Mouse (Mus musculus) fibroblast of lung, adult 2 months (primary cell): ENCODE measurements at regions not wholly inside any gene's neighbourhood (a gene's known extent, or its start where the extent isn't known, plus 50 kb on each side); places are given as distances from the start of the nearest gene placed in this dataset.

ENCODE experiments used
- DNase-seq: peaks from one replicate; pipeline ENCODE4 v3.0.0-alpha.2; 2011; ENCODE audit warnings: low read depth

DNA sequence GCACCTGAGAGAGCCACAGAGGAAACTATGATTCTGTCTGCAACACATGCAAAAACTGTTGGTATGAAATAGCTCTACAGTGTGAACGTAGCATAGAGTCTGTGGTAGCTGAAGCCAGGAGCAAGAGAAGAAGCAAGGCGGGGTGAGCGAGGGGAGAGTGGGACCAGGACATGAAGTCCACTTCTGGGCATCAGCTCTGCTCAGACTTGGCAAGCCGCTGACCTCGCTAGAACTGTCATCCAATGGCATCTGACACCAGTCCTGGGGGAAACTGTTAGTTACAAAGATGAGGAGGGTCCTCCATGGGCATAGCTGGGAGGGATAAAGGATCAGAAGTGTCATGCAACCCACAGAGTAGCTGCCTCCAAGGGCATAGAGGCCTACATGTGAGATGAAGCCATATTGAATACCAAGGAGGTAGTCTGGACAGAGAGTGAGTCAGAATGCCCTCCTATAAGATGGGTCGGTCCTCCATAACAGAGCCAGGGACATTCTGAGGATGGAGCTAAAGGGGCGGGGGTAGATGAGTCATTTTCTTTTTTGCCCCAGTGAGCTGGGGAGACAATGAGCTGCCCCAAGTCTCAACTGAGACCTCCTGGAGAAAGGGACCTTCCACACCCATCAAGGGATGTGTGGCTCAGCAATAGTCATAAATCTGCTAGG lies 102.0 kb downstream of the 1810010D01Rik start:
- no peak for DNase-seq

DNA sequence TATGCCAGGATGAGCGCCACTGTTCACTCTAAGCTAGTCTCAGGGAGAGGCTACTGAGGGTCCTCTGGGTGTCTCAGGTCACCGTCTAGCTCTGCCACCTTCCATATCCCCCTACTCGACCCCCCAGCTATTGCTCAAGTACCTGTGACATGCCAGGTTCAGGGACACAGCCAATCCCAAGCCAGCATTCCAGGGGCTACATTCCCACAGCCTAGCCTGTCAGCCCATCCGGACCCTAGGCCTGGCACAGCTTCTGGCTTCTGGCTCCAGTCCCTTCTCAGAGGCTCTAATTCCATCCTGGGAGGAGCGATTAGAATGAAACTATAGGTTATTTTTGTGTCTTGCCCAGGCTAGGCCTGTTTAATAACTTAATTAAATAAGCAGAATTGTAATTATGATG lies 105.2 kb downstream of the 1810010D01Rik start:
- no peak for DNase-seq

DNA sequence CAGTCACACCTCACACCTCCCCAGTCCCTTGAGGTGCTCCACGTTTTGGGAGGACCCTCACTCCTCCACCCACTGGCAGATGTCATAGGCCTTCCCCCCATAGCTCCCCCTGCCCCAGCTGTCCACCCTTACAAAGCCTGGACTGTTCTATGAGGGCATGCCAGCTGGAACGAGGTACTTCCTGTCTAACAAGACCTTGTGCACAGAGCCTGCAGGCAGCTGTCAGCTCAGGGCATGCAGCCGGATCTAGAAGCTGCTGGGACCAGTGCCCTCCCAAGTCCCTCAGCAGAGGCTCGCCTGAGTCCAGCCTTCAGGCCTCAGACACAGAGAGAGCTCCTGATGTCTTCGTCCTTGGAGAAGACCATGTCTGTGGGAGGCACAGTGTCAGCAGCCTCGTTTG lies 105.7 kb downstream of the 1810010D01Rik start:
- no peak for DNase-seq

DNA sequence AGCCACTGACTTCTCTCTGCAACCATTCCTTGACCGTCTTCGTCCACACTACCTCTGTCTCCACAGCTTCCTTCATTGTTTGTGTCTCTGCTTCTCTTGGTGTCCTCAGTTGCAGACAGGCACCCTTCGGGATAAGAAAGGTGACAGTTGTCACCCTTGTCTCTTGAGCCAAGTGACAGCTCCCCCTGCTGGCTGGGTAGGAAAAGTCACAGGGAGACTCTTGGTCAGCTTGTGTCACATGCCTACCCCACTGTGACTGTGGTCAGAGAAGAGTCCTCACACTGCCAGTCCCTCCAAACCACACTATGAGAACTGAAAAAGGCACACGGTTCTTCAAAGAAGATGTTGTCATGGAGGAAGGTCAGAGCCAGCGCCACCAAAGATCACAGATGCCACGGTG lies 109.6 kb downstream of the 1810010D01Rik start:
- DNase-seq = no peak

DNA sequence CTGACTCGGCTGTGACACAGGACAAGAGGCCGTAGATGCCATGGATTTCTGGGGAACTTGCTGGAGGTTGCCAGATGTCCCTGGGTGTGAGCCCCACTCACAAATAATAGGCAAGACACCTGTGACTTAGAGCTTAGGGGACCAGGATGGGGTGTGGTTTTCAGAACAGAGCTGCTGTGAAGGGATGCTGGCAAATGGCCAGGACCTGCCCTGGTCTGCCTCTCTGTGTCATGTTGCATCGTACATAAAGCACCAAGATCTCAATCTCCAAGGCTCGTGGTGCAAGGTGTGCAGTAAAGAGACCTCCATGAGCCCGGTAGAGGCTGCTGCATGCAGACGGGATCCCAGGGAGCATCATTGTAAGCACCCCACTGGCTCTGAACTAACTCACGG lies 113.8 kb downstream of the 1810010D01Rik start:
- DNase-seq = no peak

DNA sequence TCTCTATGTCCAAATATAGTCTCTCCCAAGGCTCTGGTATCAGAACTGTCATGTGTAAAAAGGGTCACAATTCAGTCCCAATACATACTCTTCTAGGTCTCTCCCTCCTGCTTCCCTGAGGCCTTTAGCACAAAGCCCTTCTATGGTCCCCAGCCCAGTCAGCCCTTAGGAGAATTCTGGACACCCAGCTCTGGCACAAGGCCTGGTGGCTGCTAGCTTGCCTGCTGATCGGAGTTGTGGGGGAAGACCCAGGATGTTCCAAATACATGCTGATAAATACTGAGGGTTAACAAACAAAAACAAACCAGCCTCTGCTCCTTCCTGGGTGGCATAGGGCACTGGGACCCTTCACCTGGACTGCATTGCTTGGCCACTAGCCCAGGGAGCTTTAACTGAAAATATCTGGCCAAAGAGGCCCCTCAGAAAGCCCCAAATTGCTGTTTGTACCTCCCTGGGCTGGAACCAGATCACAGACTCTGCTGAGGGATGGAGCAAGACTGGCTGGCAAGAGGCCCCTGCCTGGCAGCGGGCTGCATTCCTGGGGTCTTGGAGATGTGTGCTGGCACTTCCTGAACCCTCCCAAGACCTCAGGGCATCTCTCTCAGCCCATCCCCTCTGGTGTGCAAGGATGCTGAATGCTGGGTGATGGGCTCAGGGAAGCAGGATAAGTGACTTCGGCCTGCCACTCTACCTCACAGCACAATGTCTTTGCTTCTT lies 114.3 kb downstream of the 1810010D01Rik start:
- DNase-seq = no peak

DNA sequence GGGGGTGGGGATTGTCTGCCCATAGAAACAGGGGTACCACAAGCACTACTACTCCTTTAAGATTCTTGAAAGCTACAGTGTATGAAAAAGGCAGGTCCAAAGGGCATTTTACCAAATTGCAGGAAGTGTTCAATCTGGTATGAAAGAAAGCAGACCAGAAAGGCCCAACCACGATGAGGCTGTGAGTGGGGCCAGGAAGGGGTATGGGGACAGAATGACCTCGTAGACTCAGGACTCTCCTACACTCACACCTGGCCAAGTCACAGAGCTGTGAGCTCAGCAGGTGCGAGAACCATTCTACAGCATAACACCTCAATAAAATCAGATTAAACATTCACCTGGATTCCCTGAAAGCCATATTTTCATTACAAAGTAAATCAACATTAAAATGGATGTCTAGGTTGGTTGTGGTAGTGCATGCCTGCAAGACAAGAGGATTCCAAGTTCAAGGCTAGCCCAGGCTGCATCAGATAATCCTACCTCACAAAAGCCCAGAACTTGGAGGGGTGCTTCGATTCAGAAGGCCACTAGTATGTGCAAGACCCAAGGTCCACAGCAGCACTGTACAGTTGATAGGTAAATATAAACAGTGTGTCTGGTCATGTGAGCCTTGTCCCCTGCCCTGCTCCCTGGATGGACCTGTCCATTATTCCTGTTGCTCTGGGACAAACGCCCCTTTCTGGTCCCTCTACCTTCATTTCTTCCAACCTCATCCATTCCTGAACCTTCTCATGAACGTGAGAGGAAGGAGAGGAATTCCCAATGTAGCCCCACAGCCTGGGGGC lies 115.3 kb downstream of the 1810010D01Rik start:
- DNase-seq = no peak

DNA sequence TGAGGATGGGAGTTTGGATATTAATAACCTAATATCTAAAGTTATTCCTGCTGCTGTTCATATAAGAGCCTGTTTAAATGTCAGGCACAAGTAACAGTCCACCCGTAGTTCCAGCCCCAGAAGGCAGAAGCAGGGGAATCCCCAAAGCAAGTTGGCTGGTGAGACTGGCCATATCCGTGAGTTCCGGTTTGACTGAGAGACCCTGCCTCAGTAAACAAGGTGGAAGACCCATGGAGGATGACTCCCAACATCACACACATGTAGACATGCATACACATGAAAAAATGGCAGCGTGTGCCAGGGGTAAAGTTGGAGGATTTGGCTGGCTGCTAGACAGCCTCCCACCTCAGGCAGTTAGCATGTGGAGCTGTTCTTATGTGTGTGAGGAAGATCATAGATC lies 117.1 kb downstream of the 1810010D01Rik start:
- DNase-seq = no peak

DNA sequence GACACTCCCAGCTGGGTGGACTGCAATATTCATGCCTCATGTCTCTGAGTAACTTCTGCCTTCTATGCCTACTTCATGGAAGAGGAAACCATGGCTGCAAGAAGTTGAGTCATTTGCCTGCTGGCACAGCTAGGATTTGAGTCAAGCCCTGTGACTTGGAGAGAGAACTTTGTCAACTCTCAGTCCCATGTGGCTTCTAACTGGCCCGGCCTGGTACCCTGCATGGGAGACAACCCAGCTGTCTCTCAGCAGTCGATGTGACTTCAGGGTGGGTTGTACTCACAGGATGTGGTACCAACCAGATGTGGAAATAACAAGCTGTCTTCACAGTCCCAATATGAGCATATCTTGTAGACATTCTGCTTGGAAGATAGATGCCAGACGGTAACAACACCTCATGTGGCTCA lies 118.6 kb downstream of the 1810010D01Rik start:
- no peak for DNase-seq

DNA sequence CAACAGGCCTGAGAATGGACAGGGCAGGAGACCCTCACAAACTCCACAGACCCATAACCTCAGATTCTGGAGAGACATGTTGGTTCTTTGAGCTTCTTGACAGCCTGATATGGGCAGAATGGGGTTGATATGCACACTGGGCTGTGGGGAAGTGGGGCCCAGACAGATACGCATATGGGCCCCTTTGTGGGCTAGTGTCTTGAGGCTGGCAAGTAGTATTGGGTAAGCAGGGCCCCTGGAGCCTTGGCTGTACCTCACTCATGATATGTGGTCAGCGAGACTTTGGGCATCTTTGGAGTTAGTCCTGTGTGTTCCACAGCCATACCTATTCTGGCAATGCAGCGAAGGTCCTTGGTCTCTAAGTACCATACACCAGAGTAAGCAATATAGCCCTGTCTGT lies 119.3 kb downstream of the 1810010D01Rik start:
- DNase-seq = no peak

DNA sequence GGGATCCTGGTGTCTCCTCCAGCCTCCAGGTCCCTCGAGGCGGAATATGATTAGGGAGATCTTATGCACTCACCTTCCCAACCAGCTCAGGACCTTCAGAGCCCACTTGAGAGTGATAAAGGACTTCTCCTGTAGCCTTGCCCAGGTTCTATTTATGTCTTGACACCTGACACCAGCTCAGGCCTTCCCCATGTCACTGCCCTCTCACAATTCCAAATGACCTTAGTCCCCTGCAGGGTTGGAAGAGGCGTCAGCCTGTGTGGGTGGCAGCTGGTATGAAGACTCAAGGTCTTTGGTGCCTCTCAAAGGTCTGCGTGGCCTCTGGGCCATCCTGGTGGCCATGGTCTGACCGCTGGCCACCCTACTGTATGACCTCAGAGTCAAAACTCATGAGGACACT lies 120.1 kb downstream of the 1810010D01Rik start:
- no peak for DNase-seq

DNA sequence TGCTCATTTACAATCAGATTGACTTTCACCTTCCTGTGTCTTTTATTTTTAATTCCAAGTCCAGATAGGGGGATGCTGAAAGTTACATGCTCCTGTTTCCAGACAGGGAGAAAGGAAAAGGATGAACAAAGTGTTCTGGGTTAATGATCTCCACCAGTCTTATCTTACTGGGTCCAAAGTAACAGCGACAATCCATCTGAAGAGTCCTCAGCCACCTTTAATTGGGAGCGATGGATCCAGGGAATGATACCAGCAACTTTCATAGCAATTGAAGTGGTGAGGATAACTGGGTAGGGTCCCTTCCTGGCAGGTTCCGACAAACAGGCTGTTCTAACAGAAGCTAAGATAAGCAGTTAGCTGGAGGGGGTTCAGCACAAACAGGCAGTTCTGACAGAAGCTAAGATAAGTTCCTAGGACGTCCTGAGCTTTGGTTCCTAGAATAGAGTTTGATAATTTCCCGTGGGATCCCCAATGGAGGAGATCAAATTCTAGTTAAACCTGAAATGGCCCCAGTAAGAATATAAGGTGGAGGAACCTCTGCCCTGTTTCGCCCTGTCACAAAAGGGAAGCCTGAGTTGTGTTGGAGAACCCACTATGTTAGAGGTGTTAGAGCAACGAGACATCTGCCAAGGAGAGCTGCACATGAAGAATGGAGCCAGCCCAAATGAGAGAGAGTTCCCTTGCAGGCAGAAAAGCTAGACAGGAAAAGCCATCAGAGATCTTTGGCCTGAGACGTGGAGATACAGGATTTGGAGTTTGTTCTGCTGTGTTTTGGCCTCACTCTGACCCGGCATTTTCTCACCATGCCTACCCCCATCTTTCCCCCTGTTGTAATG lies 124.8 kb downstream of the 1810010D01Rik start:
- DNase-seq = no peak

DNA sequence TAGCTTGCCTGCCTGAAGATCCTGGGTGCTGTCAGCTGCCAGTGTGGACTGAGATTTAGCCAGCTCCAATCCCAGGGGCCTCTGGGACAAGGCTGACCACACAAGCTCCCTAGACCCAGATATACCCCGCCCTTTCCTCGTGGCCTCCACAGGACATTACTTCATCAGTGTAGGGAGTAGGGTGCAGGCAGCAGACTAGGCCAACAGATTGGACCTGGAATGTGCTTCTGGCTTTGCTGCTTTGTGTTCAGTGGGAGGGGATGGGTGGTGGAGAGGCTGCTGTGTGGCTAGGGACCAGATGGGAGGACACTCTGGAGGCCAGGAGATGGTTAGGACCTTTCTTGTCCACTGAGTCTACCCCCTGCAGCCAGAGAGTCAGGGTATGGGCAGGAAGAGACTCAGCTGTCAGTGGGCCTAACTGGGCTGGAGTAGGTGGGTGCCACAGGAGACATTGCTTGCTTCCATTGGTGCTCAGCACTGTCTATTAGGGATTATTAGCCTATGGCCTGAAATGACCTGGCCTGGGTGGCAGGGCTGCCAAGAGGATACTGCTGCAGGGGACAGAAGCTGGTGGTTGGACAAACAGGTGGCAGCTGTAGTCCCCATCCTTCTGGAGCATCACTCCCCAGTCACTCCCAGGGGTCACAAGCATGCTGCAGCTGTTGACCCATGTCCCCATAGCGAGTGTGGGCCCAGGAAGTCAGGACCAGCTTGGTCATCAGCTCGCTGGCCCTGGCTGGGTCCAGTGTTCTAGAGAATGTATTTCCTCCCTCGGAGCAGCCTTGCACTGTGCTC lies 132.5 kb upstream of the Ccnd1 start:
- DNase-seq = no peak

DNA sequence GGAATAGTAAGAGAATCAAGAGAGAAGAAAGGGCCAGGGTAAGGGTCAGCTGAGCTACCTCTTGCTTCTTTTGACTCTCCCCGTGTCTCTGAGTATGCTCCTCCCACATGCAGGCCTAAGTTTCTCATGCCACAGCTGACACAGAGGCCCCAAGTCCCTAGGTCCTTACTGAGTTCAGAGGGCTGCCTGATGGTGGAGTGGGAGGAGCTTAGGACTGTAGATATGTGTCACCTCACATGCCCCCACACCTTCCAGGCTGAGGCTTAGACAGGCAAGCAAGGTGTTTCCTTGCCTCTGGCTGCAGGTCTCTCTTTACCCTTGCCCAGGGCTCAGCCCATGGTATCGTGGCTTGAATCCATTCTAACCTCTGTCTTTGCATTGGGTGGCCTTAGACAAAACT lies 131.8 kb upstream of the Ccnd1 start:
- DNase-seq = no peak

DNA sequence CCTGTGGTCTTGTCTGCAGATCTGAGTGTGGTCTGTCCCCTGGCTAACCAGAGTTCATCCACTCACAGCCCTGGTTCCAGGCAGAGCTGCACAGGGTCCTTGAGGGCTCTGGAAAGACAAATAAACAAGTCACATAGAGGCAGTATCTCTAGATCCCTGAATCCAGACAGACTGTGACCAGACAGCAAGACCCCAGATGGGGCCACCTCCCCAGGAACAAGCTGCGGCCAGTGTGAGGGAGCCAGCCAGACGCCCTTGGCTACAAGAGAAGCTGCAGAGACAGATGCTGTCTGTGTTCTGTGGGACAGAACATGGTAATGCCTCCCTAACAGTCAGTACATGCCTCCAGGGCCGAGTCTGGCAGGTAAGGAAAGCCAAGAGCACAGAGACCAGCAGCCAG lies 127.6 kb upstream of the Ccnd1 start:
- DNase-seq = no peak

DNA sequence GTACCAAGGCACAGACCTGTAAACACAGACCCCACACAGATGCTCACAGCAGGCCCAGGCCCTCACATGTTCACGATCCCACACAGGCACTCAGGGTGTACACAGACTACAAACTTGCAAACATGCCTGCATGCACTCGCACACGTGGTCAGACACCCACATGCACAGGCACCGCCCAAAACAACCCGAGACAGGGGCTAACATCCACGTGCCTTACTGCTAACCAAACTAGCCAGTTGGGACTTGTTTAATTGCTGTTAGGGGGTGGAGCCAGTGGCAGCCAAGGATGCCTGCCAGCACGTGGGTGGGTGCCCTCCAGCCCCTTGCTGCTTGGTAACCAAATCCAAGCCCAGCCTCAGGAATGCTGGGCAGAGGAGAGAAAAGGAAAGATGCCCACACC lies 116.6 kb upstream of the Ccnd1 start:
- DNase-seq = peak; percentile 53

DNA sequence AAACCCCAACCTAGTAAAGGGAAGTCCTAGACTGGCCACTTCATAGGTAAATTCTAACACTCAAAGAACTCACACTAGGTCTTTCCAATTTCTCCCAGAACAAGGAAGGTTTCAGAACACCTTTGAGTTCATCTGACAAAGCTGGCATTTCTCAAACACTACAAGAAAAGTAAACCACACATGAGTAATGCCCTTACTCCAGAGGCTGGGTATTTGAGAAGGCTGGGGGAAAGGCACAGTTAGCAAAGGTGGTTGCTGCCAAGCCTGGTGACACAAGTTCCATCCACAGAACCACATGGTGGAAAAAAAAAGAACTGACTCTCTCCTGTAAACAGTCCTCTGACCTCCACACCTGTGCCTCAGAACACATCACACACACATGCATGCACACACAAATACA lies 111.9 kb upstream of the Ccnd1 start:
- DNase-seq = no peak

DNA sequence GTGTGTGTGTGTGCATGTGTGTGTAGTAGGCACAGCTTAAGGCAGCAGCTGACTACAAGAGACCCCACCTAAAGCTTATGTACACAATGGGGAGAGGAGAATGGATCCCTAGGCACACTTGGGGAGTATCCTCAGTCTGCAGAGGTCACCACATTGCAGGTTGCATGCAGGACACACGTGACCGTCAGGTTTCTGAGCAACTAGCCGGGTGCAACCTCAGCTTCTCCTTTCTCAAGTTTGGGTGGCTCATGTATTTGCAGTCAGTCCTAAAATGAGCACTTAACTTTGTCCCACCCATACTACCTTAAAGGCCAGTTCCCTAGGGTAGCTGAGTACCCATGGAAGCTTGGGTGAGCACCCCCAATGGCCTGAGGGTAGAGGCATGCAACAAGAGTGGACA lies 111.0 kb upstream of the Ccnd1 start:
- DNase-seq = no peak

DNA sequence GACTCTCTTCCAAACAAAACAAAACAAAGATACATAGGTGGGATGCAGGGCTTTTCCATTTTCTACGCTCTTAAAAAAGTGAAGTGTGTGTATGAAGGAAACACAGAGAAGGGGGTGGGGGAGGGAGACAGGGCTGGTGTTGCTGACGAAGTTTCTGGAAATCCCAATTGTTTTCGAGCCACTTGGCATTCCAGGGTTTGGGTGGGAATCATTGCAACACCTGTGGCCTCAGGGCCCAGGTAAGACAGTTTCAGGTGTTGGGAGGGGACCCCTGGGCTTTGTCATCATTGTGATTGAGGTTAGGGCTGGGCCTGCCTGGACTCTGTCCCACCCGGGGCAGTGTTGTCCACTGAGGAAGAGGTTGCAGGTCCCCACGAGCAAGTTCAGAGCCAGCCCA lies 108.8 kb upstream of the Ccnd1 start:
- no peak for DNase-seq

DNA sequence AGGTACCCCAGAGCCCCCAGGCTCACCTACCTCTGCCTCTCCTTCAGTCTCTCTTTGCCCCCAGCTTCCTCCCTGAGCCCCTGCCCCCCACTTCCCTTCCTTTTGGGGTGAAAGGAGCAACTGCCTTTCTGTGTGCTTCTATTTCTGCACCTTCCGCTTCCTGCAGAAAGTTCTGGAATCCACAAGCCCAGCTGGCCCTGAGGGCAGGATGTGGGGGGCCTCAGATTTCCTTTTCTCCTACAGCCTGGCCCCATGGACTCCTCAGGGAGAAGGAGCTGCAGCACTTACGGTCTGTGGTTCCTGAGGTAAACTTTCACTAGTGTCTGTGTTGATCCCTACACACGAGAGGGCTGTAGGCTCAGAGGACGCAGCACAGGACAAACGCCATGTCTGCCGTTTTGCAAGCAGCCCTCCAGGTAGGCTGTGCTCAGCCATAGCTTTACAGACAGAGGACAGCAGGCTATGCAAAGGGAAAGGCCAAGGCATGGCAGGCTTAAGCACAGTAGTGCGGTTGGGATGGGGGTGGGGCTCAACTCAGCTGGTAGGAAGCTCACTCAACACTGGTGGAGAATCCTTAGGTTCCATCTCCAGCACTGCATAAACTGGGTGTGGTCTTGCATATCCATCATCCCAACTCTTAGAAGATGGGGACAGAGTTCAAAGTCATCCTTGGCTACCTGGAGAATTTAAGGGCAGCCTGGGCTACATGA lies 108.2 kb upstream of the Ccnd1 start:
- no peak for DNase-seq

DNA sequence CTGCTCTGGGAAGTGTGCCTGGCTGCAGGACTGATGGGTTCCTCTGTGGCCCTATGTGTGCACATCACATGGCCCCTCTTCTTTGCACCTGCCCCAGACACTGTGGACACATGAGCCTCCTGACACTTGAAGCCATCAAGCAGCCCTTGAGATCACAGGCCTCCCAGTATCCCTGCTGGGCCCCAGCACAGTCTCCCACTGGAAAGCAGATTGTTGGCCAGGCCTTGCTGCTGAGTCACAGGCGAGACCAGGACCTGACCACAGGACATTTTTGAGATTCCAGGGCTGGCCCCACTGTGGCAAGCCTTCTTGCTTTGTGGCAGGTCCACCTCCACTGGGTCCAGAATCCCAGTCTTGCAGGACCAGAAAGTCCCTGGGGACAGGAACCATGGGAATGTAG lies 105.5 kb upstream of the Ccnd1 start:
- DNase-seq = peak; percentile 80
